Mouse (Mus musculus) liver, adult 2 months (tissue): ENCODE data around the gene Ccr10. TPM values are rescaled to one million over a fixed set of nuclear protein-coding genes. Genes with fewer than 3 reads are reported as not detected.

ENCODE experiments used
- DNase-seq: peaks from one replicate; pipeline ENCODE4 v3.0.0-alpha.2; 2011; ENCODE audit warnings: low read depth, low spot score; ENCODE audit errors: extremely low read depth
- H3K27ac ChIP-seq: fragments of 200-500 bp; replicated peaks from 2 replicates; pipeline ENCODE4 v1.5.1; 2012; ENCODE audit warnings: low read depth, mild to moderate bottlenecking, control low read depth, inconsistent platforms, low read length; ENCODE audit not compliant: insufficient read depth
- H3K27me3 ChIP-seq: fragments of 200-500 bp; 2 replicates; pipeline ENCODE4 v1.6.1; 2012; ENCODE audit warnings: mild to moderate bottlenecking, moderate library complexity, low read length, inconsistent platforms; ENCODE audit not compliant: control insufficient read depth, insufficient read depth
- H3K36me3 ChIP-seq: fragments of 200-500 bp; 2 replicates; pipeline ENCODE4 v1.6.1; 2012; ENCODE audit warnings: low read length, inconsistent platforms; ENCODE audit not compliant: control insufficient read depth, insufficient read depth
- H3K4me1 ChIP-seq: fragments of 200-500 bp; 2 replicates; pipeline ENCODE4 v1.6.1; 2011; ENCODE audit warnings: low read length; ENCODE audit not compliant: control insufficient read depth, insufficient read depth
- H3K4me3 ChIP-seq: fragments of 200-500 bp; 2 replicates; pipeline ENCODE4 v1.5.1; 2011; ENCODE audit warnings: low read depth, mild to moderate bottlenecking, control low read depth, low read length, moderate library complexity; ENCODE audit not compliant: insufficient read depth
- H3K79me2 ChIP-seq: fragments of 200-500 bp; 2 replicates; pipeline ENCODE4 v1.6.1; 2012; ENCODE audit warnings: inconsistent platforms, mild to moderate bottlenecking, low read length, moderate library complexity; ENCODE audit not compliant: control insufficient read depth, insufficient read depth
- H3K9ac ChIP-seq: fragments of 200-500 bp; 2 replicates; pipeline ENCODE4 v1.6.1; 2012; ENCODE audit warnings: low read depth, mild to moderate bottlenecking, control low read depth, inconsistent platforms, low read length
- CTCF ChIP-seq: fragments of 200-500 bp; IDR thresholded peaks from 2 replicates; pipeline ENCODE4 v1.5.1; 2011; ENCODE audit warnings: low read depth, low read length, control low read depth
- POLR2A ChIP-seq: fragments of 200-500 bp; IDR thresholded peaks from 2 replicates; pipeline ENCODE4 v1.6.1; 2011; ENCODE audit warnings: low read length, control low read depth; ENCODE audit not compliant: insufficient read depth; ENCODE audit errors: extremely low read depth
- WGBS: fragments of 180-500 bp; shearing (Covaris S2); methylation state at CpG from one replicate; pipeline ENCODE4 v1.1.7; 2018; 5-methylcytosine and 5-hydroxymethylcytosine counted together
- polyA plus RNA-seq: library from polyadenylated mRNA; depleted of rRNA; stranded (reverse); fragments of >200 nt; gene quantifications from 2 replicates; pipeline ENCODE4 v1.2.3, GENCODE M21; 2012
- total RNA-seq: library from RNA; depleted of rRNA; stranded (reverse); fragments of >200 nt; gene quantifications from 2 replicates; pipeline ENCODE4 v1.2.3, GENCODE M21; 2014

The Ccr10 gene
- total and polyA plus RNA-seq, 2 experiments = 0.13 TPM; not detected in 1

- DNase-seq = no peak
Observed at GRCm38 (mm10) chr11:101195101-101195500, 19.9 kb upstream of the Ccr10 start.

DNA sequence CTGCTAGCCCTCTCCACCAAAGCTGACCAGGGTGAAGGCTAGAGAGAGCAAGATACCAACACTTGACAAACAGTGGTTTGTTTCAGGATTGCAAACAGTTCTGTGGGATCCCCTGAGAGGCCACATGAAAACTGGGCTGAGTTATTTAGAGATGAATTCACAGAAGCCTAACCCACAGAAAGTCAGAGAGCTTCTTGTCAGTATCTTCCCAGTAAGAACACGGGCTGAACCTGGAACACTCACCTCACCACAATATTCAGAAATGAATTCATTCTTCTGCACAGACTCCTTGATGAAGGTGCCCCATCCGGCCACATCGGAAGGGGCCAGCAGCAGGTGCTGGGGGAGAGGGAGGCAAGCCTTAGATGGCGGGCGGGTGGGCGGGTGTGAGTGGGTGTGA, 19.4 kb upstream of the Ccr10 start:
- TF ChIP-seq CTCF = no peak
- no peak for TF ChIP-seq POLR2A
- Histone ChIP-seq H3K36me3 (peaks cover 9% of the 10 kb centered on the region), H3K4me3 (no peak overlapping the region), H3K9ac (no peak overlapping the region), H3K27me3 (no peaks in the 10 kb centered on the region), H3K79me2 (no peaks in the 10 kb centered on the region), H3K27ac (no peak overlapping the region), H3K4me1 (no peaks in the 10 kb centered on the region)
- DNase-seq = no peak
- 90% methylated on average over 6 of the region's 6 CpGs for WGBS

More at GRCm38 (mm10) chr11:101195101-101195500, 19.9 kb upstream of the Ccr10 start:
- 55% methylated on average over 1 of the region's 1 CpGs for WGBS
- H3K4me1 ChIP-seq = no peaks in the 10 kb centered on the region
- no peak overlapping the region for H3K4me3 ChIP-seq
- H3K79me2 ChIP-seq = no peaks in the 10 kb centered on the region
- H3K9ac ChIP-seq = no peak overlapping the region
- no peaks in the 10 kb centered on the region for H3K27me3 ChIP-seq
- H3K27ac ChIP-seq = no peak overlapping the region
- peaks cover 13% of the 10 kb centered on the region for H3K36me3 ChIP-seq
- no peak for TF ChIP-seq CTCF
- no peak for TF ChIP-seq POLR2A

DNA sequence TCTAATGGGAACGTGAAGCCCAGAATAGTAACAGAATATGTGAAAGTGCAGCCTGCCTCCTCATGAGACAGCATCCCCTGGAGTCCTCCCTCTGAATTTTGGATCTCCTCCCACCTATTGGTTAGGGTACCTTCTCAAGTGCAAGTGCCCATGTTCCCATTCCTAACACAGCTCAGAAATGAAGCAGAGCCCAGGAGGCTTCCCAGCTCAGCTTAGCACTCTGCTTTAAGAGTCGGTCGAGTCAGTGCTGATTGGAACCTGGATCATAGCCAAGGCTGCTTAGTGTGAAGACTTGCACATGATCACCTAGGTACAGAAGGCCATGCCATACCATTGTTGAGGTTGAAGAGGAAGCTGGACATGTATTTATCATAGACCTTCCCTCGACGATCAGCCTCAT, 18.9 kb upstream of the Ccr10 start:
- H3K4me1 ChIP-seq = no peaks in the 10 kb centered on the region
- no peaks in the 10 kb centered on the region for H3K79me2 ChIP-seq
- TF ChIP-seq POLR2A (no peak), CTCF (no peak)
- no peak overlapping the region for H3K4me3 ChIP-seq
- H3K27me3 ChIP-seq = no peaks in the 10 kb centered on the region
- no peak overlapping the region for H3K27ac ChIP-seq
- 68% methylated on average over 5 of the region's 5 CpGs for WGBS
- H3K9ac ChIP-seq = no peak overlapping the region
- peaks cover 6% of the 10 kb centered on the region for H3K36me3 ChIP-seq
- DNase-seq = no peak

DNA sequence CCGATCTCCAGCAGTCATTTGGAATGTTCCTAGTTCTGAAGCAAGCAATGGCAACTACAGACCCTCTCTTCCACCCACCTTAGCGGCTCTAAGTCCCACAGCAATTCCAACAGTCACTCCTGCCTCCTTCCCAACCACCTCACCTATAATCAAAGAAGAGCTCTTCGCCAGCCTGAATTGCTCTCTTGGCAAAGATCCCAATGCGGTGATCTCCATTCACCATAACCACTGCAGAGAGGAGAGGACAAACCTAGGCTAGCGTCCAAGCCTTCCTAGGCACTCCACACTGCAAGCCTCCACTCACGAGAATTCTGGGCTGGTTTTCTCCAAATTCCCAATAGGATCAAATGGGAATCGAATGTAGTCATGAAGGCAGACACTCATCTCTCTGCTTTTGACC, 17.8 kb upstream of the Ccr10 start:
- H3K27ac ChIP-seq = no peak overlapping the region
- 96% methylated on average over 7 of the region's 7 CpGs for WGBS
- no peak for DNase-seq
- H3K79me2 ChIP-seq = no peaks in the 10 kb centered on the region
- H3K36me3 ChIP-seq = peaks cover 5% of the 10 kb centered on the region
- no peaks in the 10 kb centered on the region for H3K27me3 ChIP-seq
- no peak for TF ChIP-seq POLR2A
- TF ChIP-seq CTCF = no peak
- no peak overlapping the region for H3K9ac ChIP-seq
- no peaks in the 10 kb centered on the region for H3K4me1 ChIP-seq
- H3K4me3 ChIP-seq = no peak overlapping the region

DNA sequence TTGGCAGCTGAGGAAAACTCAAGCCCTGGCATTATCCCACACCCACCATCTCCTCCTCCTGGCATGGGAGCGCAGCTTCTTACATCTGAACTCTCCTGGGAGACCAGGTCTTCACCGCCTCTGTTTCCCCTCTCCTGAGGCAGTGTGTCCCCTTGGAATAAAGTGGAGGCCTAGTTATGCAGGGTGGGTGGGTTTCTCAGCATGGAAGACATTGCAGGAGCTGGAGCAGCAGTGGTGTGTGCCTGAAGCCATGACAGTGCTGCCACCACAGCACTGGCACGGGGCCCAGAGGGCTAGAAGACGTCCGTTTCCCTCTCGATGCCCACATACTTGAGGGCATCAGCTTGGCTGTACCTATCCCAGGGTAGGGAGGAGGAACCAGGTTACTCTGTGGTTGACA, 17.4 kb upstream of the Ccr10 start:
- TF ChIP-seq CTCF (no peak), POLR2A (no peak)
- Histone ChIP-seq H3K79me2 (no peaks in the 10 kb centered on the region), H3K27ac (no peak overlapping the region), H3K4me1 (no peaks in the 10 kb centered on the region), H3K27me3 (no peaks in the 10 kb centered on the region), H3K4me3 (no peak overlapping the region), H3K36me3 (peaks cover 4% of the 10 kb centered on the region), H3K9ac (no peak overlapping the region)
- WGBS = 89% methylated on average over 6 of the region's 6 CpGs
- DNase-seq = no peak

GRCm38 (mm10) chr11:101191919-101192470, 16.8 kb upstream of the Ccr10 start:
- Histone ChIP-seq H3K36me3 (peaks cover 4% of the 10 kb centered on the region), H3K4me1 (no peaks in the 10 kb centered on the region), H3K4me3 (no peak overlapping the region), H3K27me3 (no peaks in the 10 kb centered on the region), H3K27ac (no peak overlapping the region), H3K9ac (no peak overlapping the region), H3K79me2 (no peaks in the 10 kb centered on the region)
- DNase-seq = no peak
- 83% methylated on average over 4 of the region's 4 CpGs for WGBS
- TF ChIP-seq CTCF = no peak
- TF ChIP-seq POLR2A = no peak
